Mouse (Mus musculus): ENCODE measurements around the gene Mybph. TPM values are rescaled to one million over a fixed set of nuclear protein-coding genes. Genes with fewer than 3 reads are reported as not detected.

Mybph gene
- under 1 TPM; 0.17 to 0.19 TPM for total RNA-seq (2021)

DNA sequence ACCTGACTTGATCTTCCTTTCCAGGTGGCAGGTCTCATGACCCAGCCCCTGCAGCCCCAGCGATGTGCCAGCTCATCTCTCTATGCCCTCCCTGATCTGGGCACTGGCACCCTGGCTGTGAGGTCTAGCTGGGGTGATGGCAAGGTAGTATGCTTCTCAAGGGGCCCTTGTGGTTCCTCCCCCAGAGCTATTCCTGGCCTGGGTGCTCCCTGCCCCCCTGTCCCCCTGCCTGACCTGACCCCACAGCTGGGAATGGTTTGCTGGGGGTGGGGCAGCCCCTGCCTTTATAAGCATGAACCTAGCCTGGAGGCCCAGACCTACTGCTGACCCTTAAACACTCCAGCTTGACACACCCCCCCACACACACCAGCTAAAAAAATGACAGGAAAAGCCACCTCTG lies at the start of gene Mybph:
TSS of gene Mybph (plus strand) at position 323 of the 400 bp plus-strand sequence.
- no peak for DNase-seq (ENCODE audit: extremely low spot score in 1 of 2, low spot score in 1 of 2)

DNA sequence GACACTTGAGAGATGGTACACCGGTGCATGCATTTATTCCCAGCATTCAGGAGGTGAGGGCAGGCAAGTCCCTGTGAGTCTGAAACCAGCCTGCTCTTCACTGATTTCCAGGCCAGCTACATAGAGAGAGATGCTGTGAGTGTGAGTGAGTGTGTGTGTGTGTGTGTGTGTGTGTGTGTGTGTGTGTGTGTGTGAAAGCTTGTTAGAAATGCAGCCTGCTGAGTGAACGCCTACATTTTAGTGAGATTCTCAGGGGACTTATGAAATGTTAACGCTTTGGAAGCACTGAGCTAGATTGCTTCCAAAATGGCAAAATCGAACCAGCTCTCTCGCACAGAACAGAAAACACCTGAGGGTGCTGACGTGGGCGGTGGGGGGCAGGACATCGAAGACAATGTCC lies 47.2 kb upstream of the Mybph start:
- peak in 1 of 2 experiments; percentile 16 for DNase-seq (ENCODE audit: extremely low spot score in 1 of 2, low spot score in 1 of 2)

- DNase-seq (ENCODE audit: extremely low spot score in 1 of 2, low spot score in 1 of 2) = no peak
These were observed 43.2 kb upstream of the Mybph start for GRCm38 (mm10) chr1:134150076-134150475.

DNA sequence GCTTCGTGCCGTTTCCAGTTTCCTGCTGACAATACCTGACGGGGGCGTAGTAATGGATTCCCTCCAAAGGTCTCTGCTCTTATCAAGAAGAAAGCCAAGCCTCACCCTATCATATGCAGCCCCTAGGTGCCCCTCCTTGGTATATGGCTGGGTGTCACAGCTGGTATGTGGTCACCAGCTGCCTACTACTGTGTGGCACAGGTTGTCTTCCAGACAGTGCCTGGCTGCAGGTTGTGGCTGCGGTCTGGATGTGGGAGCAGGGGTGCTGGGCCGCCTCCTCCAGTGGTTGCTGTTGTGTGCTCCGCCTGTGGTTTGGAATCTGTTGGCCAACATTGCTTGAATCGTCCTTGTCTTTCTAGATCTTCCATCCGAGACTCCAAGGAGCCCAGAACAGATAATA lies 42.5 kb upstream of the Mybph start:
- DNase-seq (ENCODE audit: extremely low spot score in 1 of 2, low spot score in 1 of 2) = no peak

DNA sequence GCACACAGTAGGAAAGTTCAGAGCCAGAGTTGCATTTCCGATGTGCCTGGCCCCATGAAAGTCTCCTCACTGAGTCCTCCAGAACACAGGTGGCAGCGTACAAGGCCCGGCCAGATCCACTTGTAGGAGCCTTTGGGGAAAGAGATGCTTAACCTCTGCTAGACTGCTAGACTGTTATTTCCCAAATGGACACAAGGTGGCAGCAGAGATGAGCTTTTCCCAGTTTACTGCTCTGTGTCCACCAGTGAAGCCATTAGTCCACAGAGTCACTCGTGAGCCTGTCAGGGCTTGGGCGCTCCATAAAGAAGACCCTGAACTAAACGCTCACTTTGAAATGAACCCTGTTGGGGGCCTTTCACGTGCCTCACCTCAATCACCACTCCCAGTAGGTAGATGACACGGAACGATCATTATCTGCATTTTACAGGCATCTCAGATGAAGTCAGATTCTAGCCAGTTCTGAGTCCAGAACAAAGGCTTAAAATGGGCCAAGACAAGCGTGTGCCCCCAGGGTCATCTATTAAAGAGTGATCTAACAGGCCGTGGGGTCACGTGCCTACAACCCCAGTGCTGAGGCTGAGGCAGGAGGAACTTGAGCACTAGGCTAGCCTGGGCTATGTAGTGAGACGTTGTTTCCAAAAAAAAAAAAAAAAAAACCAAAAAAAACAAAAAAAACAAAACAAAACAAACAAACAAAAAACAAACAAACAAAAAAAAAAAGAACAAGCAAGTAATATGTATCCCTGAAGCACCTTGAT lies 41.4 kb upstream of the Mybph start:
- DNase-seq (ENCODE audit: extremely low spot score in 1 of 2, low spot score in 1 of 2) = peak; percentile 61 to 86

DNA sequence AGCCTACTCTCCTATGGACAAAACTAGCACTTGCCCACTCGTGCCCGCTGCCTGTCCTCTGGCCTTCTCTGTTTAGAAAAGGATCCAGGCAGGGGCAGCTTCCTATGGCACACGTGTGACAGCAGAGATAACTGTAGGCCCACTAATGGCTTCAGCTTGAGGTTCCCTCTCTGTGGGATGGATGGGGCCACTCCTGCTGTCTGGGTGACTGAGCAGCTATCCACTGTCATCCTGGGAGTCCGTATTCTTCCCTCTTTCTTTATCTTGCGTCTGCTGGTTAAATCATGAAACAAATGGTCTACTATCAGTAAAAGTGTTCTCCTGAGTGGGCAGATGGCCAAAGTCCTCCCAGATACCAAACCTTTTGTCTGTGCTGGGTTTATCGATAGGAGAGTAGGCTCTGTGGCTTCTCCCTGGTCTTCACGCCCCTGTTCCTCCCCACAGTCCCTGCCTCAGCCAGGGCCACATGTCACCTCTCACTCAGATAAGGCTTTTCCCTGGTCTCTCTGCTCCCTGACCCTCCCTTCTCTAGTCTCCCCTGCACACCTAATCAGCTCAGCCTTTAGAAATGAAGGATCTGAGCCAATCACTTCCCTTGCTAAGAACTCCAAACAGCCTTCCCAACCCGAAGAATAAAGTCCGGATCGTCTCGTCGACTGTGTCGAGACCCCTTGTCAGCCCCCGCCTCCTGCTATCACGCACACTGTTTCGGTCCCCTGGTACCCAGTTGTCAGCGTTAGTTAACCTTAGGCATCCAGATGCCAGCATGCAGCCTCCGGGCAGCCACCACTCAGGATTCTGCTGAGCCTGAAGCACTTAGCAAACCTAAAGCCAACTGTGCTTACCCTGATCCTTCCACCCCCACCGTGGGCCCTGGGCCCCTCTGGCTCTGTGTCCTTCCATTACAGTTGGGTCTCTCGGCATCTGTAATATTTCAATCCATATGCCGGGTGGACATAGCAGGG lies 40.3 kb upstream of the Mybph start:
- DNase-seq (ENCODE audit: extremely low spot score in 1 of 2, low spot score in 1 of 2) = no peak

GRCm38 (mm10) chr1:134154121-134154520 lies 39.1 kb upstream of the Mybph start:
- no peak for DNase-seq (ENCODE audit: extremely low spot score in 1 of 2, low spot score in 1 of 2)

- DNase-seq (ENCODE audit: extremely low spot score in 1 of 2, low spot score in 1 of 2) = no peak
These were observed 38.6 kb upstream of the Mybph start for GRCm38 (mm10) chr1:134154655-134155054.

GRCm38 (mm10) chr1:134160404-134160803 lies 32.8 kb upstream of the Mybph start:
- no peak for DNase-seq (ENCODE audit: extremely low spot score in 1 of 2, low spot score in 1 of 2)

- no peak for DNase-seq (ENCODE audit: extremely low spot score in 1 of 2, low spot score in 1 of 2)
These were observed 31.8 kb upstream of the Mybph start for GRCm38 (mm10) chr1:134161399-134161798.

- no peak for DNase-seq (ENCODE audit: extremely low spot score in 1 of 2, low spot score in 1 of 2)
These were observed 30.6 kb upstream of the Mybph start for GRCm38 (mm10) chr1:134162510-134163225.

DNA sequence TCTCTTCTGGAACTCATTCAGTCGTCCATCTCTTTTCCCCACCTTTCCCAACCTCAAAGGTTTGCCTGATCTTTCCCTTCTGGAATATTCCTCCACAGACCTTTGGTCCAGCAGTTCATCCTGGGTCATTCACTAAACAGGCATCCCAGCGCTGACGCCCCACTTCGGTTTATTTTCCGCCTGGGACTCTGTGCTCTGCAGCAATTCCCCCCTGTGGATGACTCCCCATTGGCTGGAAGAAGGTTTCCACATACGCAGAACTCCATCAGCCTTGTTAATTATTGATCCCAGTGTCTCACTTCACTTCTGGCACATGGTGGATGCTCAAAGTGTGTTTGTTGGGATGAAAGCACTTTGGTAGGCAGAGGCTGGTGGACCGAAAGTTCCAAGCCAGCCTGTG lies 29.8 kb upstream of the Mybph start:
- no peak for DNase-seq (ENCODE audit: extremely low spot score in 1 of 2, low spot score in 1 of 2)

DNA sequence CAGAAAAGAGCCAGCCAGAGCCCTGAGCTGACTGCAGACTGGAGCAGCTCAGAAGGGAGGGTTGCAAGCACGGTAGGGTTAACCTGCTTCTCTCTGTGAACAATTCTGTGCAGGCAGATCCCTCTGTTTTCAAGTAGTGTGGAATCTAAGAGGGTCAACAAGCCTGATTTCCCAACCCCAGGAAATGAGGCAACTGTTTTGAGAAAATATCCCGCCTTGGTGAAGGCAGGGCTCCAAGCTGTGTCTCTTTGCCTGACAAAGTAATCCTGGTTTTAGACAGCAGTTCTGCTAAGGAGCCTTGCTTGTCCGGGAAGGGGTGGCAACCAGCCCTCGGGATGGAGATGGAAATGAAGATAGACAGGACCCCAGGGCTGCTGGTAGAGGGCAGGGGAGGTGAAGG lies 28.8 kb upstream of the Mybph start:
- no peak for DNase-seq (ENCODE audit: extremely low spot score in 1 of 2, low spot score in 1 of 2)

DNA sequence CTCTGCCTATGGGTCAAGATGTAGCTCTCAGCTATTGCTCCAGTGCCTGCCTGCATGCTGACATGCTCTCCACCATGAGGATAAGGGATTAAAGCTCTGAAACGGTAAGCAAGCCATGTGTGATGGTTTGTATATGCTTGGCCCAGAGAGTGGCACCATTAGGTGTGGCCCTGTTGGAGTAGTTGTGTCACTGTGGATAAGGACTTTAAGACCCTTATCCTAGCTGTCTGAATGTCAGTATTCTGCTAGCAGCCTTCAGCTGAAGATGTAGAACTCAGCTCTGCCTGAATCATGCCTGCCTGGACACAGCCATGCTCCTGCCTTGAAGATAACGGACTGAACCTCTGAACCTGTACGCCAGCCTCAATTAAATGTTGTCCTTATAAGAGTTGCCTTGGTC lies 26.7 kb upstream of the Mybph start:
- DNase-seq (ENCODE audit: extremely low spot score in 1 of 2, low spot score in 1 of 2) = no peak

DNA sequence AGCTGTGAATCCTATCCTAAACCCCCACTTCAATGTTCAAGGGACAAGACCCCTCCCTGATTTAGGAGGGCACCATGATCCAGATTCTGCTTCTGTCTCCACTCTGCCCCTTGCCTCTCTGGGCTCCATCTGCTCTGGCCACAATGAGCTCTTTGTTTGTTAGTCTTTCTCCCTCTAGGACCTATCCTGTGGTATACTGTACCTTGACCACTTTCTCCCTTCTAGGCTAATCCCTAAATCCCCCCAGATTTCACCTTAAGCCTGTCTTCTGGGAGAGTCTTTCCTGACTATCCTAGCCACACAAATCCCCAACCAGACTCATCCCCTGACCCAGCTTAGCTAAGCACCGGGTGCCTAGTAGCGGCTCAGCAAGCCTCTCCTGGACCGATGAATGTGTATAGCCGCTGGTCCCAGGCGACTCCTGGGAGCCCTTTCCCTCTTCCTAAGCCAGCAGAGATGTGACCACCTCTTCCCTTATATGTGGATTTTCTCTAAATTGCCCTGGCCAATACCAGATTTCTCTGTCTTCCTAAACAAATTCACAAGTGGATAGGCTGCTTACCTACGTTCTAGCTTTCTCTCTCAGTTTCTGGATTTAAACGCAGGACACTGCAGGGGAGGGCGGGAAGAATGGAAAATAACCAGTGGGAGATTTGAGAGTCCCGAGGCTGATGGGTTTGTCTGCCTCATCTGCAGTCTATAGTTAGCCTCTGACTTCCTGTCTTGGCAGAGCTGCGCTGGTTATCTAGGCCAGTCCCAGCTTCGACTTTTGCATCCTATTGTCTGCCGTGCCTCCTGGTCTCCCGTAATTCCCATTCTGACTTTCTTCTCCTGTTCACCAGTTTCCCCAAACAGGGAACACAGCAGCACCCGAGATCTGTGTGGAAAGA lies 25.6 kb upstream of the Mybph start:
- no peak for DNase-seq (ENCODE audit: extremely low spot score in 1 of 2, low spot score in 1 of 2)

- DNase-seq (ENCODE audit: extremely low spot score in 1 of 2, low spot score in 1 of 2) = no peak
These were observed 24.7 kb upstream of the Mybph start for GRCm38 (mm10) chr1:134168567-134168966.

GRCm38 (mm10) chr1:134168985-134169697 lies 24.1 kb upstream of the Mybph start:
- DNase-seq (ENCODE audit: extremely low spot score in 1 of 2, low spot score in 1 of 2) = no peak

DNA sequence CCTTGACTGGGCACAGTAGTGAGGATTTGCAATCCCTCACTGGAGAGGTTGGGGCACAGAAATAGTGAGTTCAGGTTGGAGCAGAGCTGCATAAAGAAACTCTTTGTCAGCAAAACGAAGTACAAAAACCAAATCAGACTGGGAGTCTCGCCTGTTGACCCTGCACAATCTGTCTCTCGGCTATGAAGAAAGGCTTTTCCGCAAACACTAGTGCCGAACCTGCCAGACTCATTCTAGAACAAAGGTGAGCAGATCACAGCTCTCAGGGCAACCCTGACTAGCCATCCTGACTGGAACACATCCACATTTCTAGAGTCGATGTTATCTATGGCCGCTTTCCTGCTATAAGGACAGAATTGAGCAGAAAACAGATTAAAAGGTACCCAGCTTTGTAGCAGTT lies 20.2 kb upstream of the Mybph start:
- DNase-seq (ENCODE audit: extremely low spot score in 1 of 2, low spot score in 1 of 2) = no peak

DNA sequence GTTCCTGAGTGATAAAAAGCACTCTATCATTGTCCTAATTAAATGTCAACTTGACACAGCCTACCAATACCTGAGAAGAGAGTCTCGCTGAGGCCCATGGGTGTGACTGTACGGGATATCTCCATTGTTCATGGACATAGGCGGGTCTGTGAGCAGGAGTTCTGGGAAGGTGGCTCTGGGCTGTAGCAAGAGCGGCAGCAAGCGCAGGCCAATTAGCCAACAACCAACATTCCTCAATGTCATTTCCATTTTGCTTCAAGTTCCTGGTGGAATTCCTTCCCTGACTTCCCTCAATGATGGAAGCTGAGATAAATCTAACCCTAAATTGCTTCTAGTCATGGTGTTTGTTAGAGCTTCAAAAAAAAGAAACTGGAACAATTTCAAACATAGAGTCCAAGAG lies 15.3 kb upstream of the Mybph start:
- no peak for DNase-seq (ENCODE audit: extremely low spot score in 1 of 2, low spot score in 1 of 2)

All from layer of hippocampus, postnatal 25 days (tissue).